Mouse (Mus musculus) thymus, adult 2 months (tissue): ENCODE results near the gene Caskin1.

Experiments
- CTCF ChIP-seq: fragments of 200-500 bp; IDR thresholded peaks from 2 replicates; pipeline ENCODE4 v1.5.1; 2012; ENCODE audit warnings: mild to moderate bottlenecking, control low read depth, low read length, moderate library complexity, borderline replicate concordance; ENCODE audit not compliant: control insufficient read depth, poor library complexity, insufficient read depth; ENCODE audit errors: extremely low read depth
- POLR2A ChIP-seq: fragments of 200-500 bp; IDR thresholded peaks from 2 replicates; pipeline ENCODE4 v1.6.1; 2012; ENCODE audit warnings: mild to moderate bottlenecking, low read length, control low read depth, moderate library complexity; ENCODE audit not compliant: control insufficient read depth, poor library complexity, insufficient read depth; ENCODE audit errors: extremely low read depth

DNA sequence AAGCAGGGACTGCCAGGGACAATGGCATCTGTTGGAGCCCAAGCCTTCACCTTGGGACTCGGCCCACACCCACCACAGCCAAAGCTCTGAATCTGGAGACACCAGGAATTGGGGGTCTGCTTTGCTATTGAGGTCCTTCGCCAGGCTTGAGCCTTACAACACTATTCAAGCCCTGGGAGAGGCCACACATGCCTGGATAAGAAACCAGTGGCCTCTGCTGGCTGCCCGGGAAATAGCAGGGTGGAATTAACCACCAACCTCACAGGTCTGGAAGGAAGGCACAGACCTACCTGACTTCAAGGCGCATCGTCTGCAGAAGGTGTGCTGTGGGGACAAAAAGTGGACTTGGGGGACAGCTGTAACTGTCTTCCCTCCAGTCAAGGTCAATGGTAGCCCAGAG lies 25.2 kb downstream of the Caskin1 start:
- TF ChIP-seq POLR2A (no peak), CTCF (0 out of 2 replicates have a peak, but pooled peaks have one; percentile 9)
